Mouse (Mus musculus) MN1 (cell line): ENCODE results near the gene Cops6.
A peak's percentile ranks its signal among the peaks of the same experiment; 100 is the strongest.

ENCODE experiments used
- DNase-seq: peaks from one replicate; pipeline ENCODE4 v3.0.0-alpha.2; 2016; ENCODE audit warnings: low spot score

The Cops6 gene

DNA sequence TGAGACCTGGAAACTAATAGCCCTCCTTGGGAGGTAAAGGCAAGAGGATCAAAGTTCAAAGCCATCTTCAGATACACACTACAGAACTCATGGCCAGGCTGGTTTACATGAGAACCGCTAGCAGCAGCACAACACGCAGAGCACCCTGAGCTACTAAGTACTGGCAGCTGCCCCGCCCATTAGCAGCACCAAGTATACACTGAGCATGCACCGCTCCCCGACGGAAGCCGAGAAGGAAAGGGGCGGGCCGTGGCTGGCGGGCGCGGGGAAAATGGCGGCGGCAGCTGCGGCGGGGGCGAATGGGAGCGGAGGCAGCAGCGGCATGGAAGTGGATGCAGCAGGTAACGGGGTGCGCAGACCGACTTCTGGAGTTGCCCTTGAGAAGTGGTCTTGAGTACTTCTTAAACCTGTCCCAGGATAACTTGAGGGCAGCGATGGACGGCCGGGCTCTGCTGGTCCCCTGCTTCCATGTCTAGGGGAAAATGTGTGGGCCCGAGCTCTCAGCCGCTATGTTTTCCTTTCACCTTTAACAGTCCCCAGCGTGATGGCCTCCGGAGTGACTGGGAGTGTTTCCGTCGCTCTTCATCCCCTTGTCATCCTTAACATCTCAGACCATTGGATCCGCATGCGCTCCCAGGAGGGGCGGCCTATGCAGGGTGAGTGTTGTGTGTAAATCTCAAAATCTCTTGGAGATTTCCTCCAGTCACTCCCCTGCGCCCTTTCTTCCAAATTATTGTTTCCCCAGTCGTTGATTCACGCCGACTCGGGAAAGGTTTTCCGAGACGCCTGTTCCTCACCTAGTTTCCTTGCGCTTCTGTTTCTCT, at the start of gene Cops6:
Gene Cops6, plus strand, starts transcription at position 230 of the 824 bp plus-strand sequence.
- peak; percentile 96 for DNase-seq

DNA sequence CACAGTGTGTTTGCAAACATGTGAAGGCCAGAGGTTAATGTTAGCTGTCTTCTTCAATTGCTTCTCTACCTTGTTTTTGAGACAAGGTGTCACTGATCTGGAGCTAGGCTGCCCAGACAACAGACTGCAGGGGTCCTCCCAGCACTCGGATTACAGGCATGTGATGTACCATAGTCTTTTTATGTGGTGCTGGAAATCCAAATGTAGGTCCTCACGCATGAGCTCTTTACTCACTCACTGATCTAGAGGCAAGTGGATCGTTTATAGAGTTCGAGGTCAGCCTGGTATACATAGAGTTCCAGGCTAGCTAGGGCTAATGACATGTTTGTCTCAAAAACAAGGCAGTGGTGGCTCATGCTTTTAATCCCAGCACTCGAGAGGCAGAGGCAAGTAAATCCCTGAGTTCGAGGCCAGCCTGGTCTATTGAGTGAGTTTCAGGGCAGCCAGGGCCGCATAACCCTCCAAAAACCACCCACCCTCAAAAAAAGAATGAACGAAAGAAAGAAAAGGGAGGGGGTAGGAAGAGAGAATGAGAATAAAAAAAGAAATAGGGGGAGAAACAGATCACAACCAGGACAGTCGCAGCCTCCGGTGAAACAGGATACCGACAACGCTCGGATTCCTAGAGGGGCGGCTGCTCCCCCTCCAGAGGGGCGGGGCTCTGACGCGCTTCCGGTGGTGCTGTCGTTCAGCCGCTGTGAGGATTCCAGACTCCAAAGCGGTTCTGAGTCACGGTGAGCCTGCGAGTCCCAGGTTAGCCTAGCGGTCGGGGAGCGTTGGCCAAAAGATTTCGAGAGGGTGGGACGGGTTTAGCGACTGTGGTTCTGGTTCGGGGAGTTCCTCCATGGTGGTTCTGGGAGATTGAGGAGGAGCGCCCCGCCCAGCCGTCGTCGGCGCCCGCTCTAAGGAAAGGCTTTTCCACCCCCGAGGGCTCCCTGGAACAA, 44.3 kb upstream of the Cops6 start, which contains the start of gene Zscan21:
Gene Zscan21, plus strand, starts transcription at position 649 of the 944 bp plus-strand sequence.
- peak; percentile 95 for DNase-seq

DNA sequence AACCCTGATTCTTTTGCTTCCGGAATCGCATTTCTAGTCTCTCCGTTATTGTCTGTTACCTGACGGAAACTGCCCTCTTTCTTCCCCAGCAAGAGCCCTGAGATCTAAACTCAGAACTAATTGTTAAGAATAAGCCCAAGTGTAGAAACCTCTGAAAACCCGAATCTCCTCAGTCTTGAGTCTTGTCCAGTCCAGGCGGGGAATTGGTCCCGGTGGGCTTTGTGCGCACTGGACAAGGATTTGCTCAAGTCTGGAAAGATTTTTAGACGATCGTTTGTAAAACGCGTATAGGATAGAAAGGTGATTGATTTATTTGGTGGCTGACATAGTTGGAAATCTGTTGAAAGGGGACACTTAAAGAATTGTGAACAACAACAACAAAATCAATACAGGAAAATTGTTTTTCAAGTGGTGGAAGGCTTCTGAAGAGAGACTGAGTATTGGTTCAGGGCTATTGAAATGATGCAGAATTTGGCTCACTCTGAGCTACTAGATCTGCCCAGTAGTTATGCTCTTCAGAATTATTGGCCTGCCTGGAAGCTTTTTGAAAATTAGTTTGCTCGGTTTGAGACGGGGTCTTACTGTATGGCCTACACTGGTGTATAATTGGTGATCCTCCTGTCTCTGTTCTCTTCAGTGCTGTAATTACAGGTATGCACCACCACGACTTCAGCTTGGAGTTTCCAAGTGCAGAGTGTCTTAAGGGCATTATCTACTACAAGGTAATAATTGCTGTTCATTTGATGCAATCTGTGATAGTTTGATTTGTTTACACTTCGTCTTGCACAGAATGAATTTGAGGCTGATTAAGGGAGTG, 43.5 kb upstream of the Cops6 start:
- peak; percentile 46 for DNase-seq

DNA sequence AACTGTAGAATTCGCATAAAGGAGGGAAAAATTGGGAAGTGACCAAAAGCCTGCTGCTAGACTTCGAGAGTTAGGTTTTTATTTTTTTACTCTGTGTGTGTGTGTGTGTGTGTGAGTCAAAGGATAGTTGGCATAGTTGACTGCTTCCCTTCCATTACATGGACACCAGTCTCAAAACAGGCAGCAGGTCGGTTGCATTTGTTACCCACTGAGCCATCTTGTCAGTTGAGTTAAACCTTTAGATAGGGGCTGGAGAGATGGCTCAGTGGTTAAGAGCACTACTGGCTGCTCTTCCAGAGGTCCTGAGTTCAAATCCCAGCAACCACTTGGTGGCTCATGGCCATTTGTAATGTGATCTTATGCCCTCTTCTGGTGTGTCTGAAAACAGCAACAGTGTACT, 42.8 kb upstream of the Cops6 start:
- no peak for DNase-seq

DNA sequence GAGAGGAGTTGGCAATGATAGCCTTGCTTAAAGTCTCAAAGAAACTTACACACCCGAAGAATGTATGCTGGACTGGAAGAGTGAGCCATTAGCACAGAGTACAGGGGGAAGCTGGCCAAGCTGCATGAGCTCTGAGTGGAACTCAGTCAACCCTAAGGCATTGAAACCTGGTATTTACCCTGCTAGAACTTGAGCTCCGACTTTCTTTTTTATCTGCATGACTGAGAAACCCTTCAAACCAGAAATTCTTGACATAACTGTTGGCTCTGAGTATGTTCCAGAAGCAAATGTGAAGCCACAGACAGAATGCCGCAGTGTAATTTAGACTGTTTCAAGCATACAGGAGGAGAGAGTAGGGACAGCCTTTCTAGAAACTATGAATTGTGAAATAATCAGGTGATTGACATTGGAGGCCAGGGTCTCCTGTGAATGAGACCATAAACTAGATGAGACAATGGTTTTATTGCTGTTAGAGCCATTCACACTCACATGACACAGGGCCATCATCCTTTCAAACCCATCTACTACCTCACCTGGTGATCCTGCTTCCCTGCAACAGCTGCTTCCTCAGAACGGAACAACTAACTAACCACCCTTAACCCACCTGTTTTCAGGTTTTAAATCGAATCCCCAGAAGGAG, 28.3 kb upstream of the Cops6 start:
- no peak for DNase-seq

DNA sequence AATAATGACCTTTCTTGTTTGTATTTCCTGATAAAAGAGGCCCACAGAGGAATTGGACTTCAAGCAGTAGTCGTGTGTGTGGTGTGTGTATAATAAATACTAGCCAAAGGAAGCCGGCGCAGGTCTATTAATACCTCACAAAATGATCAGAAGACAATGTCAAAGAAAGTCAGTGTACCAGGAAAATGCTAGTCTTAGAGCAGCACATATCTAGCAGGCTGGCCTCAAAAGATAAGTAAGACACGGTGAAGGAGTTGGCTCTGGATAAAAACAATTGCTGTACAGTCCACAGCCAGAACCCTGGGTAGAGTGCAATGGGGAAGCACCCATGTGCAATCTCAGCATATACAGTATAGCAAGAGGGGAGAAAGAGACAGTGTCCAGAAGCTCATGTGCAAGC, 23.6 kb upstream of the Cops6 start:
- DNase-seq = no peak

DNA sequence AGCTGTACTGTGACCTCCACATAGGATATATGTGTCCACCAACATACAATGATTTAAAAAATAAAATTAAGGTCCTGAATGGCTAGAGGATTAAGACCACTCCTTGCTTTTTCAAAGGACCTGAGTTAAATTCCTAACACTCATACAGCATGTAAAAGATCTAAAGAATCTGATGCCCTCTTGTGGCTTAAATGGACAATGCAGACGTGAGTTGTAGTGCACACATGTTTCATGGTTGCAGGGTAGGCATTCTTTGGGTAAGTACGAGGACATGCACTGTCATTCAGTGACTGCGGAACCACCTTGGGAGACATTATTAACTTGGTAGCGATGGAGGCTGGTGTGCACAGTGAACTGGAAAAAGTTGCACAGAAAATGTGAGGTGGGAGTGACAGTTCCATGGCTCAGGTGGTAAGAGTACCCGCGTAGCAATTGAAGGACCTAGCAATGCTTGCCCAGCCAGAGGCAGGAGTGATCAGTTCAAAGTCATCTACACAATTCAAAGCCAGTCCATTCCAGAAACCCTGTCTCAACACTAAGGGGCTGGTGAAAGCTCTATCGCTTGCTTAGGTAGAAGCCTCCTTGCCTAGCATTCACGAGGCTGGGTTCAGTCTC, 22.8 kb upstream of the Cops6 start:
- DNase-seq = peak; percentile 78

DNA sequence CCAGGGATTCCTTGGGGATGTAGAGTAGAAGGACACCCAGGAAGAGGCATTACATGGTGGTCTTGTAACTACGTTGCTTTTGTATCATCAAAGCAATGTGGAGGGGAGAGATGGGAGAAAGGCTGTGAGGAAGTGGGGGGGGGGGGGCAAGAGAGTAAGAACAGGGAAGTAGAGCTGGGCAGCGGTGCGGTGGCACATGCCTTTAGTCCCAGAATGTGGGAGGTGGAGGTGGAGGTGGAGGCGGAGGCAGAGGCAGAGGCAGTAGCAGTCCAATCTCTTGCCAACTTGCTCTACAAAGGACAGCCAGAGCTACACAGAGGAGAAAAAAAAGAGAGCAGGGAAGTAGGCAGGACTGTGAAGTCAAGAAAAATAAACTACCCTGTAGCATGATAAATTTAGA, 22.3 kb upstream of the Cops6 start:
- no peak for DNase-seq

DNA sequence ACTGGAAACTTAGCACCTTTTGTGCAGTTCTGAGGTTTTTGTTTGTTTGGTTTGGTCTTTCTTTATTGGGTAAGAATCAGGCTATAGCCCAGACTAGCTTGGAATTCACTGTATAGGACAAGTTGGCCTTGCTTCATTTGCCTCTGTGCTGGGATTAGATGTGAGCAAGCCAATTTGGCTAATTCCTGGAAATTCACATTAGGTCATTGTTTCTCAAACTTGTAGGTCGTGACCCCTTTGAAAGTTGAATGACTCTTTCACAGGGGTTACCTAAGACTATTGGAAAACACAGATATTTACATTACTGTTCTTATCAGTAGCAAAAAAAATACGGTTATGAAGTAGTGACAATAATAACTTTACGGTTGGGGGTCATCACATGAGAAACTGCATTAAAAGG, 6.5 kb upstream of the Cops6 start:
- no peak for DNase-seq

DNA sequence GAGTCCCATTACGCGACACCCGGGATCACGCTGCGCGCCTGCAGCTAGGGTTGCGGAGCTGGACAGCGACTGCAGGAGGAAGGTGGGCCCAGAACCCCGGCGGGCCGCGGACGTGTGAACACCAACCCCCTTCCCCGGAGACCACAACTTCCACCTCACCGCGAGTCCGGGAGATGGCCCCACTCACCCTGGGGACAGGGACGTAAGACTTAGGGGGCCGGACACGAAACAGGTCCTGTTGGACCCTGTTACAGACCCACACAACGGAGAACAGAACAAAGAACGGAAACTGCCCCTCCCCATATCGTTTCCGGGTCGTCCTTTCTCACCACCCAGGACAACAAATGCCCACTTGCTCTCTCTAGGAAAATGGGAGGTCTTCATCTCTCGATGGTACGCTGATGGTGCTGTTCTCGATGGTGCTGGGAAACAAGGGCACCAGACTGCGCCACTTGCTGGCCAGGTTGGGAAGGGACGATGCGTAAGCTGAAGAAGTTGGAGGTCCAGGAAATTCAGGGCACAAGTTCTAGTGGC, 5.4 kb upstream of the Cops6 start, which contains the start of gene Zfp113:
Gene Zfp113, minus strand, starts transcription at position 302 of the 534 bp plus-strand sequence.
- peak; percentile 96 for DNase-seq

DNA sequence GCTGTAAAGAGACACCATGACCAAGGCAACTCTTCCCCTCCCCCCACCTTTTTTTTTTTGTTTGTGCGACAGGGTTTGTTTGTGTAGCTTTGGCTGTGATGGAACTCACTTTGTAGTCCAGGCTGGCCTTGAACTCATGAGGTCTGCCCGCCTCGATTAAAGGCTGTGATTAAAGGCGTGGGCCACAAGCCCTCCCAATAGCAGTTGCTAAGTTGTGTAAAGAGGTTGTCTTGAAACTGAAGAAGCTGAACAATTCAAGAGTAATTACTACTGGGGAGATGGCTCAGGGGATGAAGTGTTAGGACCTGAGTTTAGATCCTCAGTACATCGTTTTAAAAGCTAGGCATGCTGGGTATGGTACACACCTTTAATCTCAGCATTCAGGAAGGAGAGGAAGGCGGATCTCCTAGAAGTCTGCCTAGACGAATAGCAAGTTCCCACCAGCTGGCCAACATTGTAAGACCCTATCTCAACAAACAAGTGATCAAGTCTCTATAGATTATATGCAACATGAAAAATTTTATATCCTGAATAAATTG, 578 bp upstream of the Cops6 start:
- DNase-seq = no peak

DNA sequence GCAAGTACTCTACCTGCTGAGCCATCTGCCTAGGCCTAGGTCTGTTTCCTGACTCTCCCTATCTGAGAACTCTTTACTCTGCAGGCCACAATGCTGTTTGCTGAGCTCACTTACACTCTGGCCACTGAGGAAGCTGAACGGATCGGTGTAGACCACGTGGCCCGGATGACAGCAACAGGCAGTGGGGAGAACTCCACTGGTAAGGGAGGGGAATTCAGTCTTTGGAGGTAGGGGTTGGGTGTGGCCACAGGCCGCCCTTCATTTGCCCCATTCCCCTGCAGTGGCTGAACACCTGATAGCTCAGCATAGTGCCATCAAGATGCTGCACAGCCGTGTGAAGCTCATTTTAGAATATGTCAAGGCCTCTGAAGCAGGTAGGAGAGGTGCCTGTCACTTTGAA, 2.2 kb downstream of the Cops6 start:
- no peak for DNase-seq

DNA sequence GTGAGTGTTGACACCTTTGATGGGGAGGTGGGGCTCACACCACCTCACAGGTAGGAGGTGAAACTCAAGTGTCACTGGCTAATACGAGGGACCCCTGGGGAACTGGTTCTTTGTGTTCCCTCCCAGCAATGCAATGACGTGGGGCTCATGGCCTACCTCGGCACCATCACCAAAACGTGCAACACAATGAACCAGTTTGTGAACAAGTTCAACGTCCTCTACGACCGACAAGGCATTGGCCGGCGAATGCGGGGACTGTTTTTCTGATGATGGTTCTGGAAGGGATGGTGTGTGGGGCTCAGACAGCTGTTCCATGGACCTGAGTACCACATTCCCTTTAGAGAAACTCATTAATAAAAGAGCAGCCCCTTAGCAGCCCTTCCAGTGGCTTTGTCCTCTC, 2.7 kb downstream of the Cops6 start:
- no peak for DNase-seq

DNA sequence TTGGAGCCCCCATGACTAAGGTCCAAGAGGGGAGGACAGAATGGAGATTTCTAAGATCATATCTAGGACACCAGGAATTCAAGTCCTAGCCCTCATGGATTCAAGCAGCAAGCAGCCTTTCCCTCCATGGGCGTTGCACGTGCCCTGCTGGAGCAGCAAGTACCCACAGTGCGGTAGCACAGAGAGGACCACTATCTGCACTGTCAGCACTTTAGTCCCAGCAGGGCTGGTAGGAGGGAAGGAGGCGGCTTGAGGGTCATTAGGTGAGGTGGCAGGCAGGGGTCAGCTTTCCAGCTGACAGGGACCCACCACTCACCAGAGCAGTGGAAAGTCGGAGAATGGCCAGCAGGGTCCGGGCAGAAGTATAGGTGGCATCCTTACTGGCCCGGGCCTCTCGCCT, 4.7 kb downstream of the Cops6 start:
- DNase-seq = no peak

DNA sequence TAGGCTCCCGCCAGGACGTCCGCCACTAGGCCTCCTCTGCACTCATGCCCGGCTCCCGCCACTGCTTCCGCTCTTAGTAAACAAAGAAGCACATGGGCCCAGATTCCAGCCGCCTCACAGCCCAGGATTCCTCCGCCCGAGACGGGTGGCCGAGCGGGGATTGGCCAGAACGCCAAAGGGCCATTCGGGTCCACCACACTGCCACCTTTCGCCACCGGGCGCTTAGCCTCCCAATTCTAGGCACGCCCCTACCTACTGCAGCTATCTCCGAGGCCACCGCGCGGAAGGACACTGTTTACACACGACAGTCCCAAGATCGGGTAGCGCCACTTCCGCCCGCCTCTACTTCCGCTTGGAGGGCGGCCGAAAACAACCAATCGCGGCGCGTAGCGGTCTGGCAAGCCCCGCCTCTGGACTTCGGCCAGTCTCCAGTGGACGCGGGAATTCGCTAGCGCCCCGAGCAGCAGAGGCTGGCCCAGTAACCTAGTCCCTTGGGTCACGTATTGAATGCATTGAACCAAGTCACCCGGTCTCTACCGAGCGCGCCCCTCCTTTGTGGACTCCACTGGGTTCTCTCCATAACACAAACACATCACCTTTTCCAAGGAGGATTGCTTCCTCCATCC, 10.2 kb downstream of the Cops6 start:
- DNase-seq = peak; percentile 99

DNA sequence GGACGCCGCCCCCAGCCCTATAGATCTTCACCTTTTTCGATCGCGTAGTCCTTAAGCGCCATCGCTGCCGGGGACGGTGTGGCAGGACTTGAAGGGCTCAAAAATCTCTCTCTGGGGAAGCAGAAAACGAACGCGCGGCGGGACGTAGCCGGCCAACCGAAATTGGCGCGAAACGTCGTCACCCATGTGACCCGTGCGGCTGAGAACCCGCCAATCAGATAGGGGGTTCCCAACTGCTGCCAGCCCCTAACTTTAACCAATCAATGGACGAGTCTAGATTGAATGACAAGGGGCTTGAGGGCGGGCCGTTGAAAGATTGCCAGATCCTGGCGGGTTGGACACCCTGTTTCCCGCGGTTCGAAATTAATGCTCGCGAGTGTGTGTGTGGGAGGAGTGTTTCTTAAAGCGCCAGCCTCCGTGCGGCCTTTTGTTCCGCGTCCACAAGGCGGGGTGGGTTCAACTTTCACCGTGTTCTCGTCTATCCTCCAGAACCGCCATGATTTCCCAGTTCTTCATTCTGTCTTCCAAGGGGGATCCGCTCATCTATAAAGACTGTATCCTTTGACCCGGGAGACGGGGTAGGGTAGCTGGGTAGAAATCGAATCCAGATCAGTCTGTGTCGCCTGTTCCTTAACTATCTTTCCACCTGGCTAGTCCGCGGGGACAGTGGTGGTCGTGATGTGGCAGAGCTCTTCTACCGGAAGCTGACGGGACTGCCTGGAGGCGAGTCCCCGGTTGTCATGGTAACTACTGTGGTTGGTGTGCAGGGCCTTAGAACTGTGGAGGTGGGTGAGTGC, 11.0 kb downstream of the Cops6 start, which contains the start of the genes Ap4m1 and Mcm7:
Gene Ap4m1, plus strand, starts transcription at position 308 of the 797 bp plus-strand sequence.
Gene Mcm7, minus strand, starts transcription at position 728 of the 797 bp plus-strand sequence.
- DNase-seq = peak; percentile 99

DNA sequence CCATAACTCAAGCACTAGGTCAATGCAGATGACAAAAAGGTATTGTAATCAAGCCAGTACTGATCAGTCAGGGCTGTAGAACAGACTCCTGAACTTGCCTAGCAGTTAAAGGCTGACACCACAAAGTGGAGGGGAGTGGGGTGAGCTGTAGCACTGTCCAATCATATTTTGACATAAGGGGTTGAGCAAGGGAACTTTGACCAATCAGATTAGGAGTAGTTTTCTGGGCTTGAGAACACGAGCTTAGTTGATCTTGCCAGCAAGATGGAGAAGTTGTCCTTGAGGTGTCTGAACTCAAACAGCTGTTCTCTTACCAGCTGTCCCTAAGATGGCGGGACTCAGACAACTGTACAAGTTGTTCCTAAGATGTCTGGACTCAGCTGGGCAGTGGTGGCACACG, 12.3 kb downstream of the Cops6 start:
- DNase-seq = no peak

DNA sequence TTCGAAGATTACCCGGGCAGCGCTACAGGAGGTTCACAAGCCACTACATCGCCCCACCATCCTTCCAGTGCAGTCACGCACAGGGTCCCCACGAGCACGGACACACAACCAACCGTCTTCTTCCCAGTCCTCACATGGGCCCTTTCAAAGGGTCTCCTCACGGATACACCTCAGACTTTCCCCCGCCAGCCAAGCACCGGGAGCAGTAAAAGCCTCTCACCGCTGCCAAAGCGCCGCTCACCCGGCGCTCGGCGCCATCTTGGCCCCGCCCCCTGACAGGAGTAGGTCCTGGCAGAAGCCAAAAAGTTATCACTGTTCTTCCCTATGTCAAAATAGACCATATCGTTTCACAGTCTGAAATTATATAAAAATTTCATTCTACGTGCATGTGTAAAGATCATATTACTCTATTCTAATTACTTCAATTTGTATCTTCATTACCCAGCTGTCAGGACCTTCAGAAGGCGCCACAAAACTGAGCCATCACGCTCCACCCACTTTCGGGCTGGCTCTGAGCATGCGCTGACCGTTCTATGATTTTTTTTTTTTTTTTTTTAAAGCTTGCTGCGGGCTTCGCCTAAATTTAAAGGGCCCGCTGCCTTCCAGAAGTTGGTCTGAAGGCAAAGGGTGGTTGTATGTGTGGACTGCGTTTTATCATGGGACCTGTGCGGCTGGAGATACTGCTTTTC, 26.2 kb downstream of the Cops6 start, which contains the start of the genes Taf6 and Cnpy4:
Gene Taf6, minus strand, starts transcription at position 502 of the 689 bp plus-strand sequence.
Gene Cnpy4, plus strand, starts transcription at position 536 of the 689 bp plus-strand sequence.
- peak; percentile 95 for DNase-seq
